Mouse (Mus musculus): ENCODE data around the gene 1700016D06Rik.
"Not testable (repeated sequence)": the region's sequence is repeated elsewhere in the genome, so short reads cannot be mapped to it uniquely, and the experiment has no call there.

The 1700016D06Rik gene

DNA sequence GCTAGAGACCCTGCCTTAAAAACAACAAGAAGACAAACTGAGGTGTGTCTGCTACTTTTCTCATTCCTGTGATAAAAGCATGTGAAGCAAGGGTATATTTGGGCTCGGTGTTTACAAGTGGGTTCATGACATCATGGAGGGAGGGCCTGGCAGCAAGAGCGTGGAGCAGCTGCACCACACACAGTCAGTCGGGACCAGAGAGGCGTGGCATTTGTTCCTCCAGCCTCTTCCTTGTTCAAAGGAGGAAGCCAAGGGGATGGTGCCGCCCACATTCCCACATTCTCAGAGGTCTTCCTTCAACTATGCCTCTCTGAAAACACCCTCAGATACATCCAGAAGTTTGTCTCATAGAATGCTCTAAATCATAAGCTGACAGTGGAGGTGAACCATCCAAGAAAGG is 2.9 kb upstream of the 1700016D06Rik start:
- DNase-seq (ENCODE audit: low read depth, low spot score) = no peak

DNA sequence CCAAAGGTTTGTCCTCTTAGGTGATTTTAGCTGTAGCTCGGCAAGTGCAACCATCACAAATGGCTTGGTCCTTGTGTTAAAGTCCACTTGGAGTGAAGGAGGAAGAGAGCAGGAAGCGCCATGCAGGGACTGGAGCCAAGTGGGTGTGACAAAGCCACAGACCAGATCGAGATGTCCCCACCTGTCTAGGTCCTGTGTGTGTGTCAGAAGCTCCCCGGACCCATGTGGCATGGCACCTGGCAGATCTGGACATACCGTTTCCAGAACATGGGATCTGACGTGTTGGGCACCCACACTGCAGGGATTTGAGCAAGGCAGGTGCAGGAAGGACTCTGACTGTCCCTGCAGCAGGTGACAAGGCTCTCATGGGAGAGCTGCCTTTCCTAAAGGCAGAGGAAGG is 565 bp upstream of the 1700016D06Rik start:
- no peak for DNase-seq (ENCODE audit: low read depth, low spot score)

DNA sequence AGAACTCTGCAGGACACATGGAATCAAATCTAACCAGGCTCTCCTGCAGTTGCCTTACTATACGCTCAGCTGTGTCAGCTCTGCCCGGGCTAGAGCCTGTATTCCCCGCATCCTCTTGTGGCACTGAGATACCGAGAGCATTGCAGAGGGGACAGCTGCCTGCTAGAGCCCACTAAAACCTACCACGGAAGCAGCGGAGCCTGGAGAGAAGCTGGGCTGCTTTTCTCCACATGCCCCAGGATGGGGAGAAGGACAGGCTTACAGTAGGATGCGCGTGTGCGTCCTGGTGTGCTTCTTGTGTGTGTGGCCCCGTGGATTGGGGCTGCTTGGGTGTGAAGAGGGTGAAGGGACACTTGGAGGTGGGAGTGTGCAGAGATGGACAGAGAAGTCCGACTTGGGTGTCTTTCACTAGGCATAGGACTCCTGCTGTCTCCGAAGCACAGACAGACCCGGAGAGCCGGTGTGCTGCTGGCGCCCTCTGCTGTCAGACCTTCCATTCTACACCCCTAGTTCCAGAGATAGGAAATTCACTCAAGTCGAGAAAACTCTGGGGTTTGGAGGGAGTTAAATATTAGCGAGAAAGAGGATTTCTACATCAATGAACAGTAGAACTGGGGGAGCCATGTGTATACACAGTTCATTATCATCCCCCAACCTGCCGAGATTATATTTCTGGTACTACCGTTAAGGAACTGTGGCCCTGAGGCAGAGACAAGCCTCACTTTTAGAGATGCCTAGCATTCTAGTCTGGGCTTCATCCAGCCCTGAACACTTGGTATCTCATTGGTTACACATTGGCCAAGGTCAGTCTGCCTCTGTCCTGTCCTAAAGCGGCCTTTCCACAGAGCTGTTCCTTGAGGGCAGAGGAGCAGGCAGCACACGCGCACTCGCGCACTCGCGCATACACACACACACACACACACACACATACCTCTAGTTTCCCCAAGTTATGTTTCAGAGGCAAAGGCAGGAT is 517 bp downstream of the 1700016D06Rik start:
- DNase-seq (ENCODE audit: low read depth, low spot score) = peak; percentile 56

DNA sequence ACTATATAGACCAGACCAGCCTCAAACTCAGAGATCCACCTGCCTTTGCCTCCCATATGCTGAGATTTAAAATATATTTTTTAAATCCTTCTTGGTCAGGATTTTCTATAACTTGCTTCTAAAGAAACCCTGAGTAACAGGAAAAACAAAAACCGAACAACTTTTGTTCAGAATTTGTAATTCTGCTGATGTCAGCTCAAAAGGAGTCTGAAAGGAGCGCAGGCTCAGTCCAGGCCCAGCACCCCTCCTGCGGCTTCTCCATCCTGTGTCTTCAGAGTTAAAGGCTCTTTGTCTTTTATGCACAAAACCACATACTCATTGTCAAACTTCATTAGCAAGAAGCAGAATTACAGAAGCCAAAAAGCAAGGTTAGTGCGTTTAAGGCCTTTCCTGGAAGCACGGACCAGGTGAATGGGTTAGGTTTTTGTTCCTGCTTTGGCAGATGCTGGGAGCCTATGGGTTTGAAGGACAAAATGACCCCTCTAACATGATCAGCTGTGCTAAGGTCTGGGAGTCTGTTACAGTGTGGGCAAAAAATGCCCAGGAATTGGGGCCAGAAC is 1.3 kb downstream of the 1700016D06Rik start:
- DNase-seq (ENCODE audit: low read depth, low spot score) = no peak

DNA sequence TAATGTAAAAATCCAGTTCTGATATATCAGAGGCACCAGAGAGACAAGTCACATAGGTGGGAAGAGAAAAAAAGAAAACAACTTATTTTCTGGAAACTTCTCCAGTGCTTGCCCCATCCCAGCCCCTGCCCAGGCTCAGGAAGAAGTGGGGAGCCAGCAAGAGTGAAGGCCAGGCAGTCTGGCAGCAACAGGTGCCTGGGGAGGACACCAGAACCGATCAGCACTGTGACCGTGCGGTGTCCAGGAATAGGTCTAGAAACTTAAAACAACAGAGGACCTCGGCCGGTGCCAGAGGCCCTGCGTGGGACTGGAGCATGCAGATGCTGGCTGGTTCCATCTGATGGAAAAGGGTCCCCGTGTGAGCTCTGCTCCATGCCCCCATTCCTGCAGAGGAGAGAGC is 3.4 kb downstream of the 1700016D06Rik start:
- DNase-seq (ENCODE audit: low read depth, low spot score) = no peak

DNA sequence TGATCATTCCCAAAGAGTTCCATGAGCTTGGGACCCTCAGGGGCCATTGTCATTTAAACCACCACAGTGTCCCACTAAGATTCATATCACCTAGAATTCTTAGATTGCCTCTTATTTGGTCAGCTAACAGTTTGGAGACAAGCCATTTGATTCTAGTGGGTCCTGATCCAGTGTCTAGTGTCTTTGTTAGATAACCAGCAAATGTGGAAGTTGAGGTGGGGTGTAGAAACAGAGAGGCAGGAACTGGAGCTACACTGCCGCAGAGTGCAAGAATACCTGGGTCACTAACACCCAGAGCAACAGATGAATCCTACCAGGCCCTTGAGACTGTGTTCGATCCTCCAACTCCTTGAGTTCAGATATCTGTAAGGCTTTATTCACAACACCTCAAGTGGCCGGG is 4.7 kb downstream of the 1700016D06Rik start:
- DNase-seq (ENCODE audit: low read depth, low spot score) = no peak

DNA sequence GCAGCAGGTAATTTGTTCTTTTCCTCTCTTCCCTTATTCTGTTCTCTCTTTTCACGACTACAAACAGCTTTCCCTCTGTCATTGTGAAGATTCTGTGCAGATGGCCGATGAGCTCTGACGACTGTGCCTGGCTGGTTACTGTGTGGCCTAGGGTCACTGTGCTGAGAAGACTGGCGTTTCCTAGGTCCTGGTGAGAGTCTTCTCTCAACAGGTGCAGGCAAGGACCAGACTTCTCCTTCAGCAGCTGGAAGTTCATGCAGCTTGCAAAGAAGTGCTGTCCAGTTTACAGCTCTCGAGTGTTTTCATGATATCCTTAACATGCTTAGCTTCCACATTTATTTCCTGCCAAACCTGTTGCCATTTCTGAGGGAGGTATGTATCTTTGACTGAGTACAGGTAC is 6.9 kb downstream of the 1700016D06Rik start:
- DNase-seq (ENCODE audit: low read depth, low spot score) = no peak

DNA sequence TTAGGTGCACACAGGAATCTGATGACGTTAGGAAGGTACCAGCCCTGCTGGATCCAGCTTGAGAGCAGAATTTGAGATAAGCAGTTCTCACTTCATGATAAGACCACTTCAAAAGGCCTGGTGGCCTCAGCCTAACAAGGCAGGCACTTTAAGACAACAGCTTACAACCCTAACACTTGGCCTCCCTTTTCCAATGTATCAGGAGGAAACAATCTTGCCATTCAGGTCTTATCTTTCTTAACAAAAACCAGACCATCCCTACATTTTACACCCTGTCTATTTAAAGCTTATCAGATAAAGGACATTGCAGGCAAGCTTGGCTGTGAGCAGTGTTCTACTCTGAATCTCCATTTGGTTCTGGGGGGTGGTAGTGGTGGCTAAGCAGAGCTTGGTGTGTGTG is 8.4 kb downstream of the 1700016D06Rik start:
- DNase-seq (ENCODE audit: low read depth, low spot score) = no peak

DNA sequence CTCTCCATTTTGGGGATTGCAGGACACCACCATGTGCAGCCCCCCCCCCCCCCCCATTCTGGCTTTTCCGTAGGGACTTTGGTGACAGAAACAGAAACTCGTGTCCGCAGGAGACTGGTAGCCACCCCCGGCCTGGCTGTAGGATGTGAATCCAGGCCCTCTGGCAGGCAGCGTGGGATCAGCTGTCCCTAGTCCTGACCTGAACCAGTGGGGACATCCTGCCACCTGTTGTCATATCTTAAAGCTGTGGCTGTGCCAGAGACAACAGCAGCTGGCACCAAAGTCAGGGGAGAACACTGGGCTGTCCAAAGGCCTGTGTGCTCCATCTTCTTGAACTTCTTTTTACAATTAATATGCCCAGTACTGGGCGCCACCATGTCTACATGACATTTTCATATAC is 9.1 kb downstream of the 1700016D06Rik start:
- no peak for DNase-seq (ENCODE audit: low read depth, low spot score)

DNA sequence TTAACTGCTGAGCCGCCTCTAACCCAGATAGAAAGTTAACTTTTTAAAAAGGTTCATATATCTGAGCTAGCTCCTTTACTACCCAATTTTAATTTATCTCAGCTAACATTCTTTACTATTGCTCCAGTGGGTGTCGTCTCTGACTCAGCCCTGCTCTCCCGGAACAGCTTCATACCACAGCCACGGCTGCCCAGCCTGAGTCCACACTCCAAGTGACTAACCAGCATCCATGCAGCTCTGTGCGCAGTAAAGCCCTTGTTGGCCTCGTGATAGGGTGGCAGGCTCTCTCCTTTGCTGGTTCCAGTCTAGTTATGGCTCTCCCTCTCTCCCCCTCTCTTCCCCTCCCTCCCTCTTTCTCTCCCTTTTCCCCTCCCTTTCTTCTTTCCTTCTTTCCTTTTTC is 9.6 kb downstream of the 1700016D06Rik start:
- DNase-seq (ENCODE audit: low read depth, low spot score) = no peak

DNA sequence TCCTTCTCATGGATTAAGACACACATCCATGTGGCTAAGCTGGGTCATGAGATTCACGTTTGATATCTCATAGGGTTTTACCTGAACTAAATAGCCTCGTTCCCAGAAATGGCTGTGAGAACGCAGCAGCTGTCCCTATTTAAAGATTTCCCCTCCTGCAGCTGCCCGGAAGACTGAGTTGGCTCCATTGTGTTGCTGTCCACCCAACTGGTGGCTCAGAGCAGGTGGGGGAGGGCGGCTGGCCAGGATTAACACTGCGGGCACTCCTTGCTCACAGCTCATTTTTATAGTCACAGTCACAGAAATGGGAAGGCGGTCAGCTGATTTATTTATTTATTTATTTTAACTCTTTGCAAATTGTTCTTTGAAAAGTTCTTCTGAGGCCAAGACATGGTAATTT is 10.9 kb downstream of the 1700016D06Rik start:
- no peak for DNase-seq (ENCODE audit: low read depth, low spot score)

DNA sequence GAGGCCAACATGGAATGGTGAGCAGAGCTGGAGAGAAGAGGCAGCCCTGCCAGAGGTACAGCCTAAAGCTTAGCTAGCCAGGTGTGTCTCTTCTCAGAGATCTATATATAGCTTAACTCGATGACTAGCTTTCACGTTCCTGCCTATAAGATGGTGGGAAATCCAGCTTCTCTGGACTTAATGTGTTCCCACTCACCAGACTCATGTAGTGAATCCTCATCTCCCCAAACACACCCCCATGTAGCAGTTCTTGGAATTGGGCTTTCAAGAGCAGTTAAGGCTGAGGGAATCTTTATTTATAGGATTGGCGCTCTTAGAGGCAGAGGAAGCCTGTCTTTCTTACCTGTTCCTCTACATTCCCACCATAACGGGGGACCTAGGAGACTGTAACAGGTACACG is 13.6 kb downstream of the 1700016D06Rik start:
- DNase-seq (ENCODE audit: low read depth, low spot score) = no peak

DNA sequence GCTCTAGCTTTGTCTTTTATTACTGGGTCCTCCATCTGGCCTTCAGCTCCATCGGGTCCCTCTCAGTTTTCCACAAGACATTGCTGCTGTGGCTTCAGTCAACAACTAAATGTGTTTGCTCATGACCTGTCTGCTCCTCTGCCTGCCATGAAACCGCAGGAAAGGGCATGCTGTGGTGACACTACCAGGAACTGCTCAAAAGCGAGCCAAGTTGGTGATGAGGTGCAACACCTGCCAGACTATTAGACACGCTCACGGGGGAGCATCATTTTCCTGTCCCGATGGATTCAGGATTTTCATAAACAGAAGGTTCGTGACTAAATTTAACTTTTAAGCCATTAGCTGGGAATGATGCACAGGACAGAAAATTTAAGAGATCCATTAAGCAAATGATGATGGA is 16.3 kb downstream of the 1700016D06Rik start:
- no peak for DNase-seq (ENCODE audit: low read depth, low spot score)

DNA sequence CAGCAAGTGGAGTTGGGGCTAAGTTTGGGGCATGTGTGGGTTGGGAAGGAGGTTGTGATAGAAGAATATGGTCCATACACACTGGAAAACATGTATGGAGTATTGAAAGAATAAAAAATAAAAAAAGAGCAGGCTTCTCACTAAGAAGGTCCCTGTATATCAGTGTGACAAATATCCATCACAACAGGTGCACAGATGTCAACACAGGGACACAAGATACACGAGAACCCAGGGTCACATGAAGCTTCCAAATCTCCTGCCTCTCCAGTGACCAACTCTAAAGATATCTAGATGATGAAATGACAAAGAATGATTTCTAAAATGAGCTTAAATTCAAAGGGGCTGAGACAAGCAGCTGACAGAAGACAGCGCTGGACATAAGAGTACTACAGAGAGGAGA is 32.6 kb downstream of the 1700016D06Rik start:
- no peak for DNase-seq (ENCODE audit: low read depth, low spot score)

DNA sequence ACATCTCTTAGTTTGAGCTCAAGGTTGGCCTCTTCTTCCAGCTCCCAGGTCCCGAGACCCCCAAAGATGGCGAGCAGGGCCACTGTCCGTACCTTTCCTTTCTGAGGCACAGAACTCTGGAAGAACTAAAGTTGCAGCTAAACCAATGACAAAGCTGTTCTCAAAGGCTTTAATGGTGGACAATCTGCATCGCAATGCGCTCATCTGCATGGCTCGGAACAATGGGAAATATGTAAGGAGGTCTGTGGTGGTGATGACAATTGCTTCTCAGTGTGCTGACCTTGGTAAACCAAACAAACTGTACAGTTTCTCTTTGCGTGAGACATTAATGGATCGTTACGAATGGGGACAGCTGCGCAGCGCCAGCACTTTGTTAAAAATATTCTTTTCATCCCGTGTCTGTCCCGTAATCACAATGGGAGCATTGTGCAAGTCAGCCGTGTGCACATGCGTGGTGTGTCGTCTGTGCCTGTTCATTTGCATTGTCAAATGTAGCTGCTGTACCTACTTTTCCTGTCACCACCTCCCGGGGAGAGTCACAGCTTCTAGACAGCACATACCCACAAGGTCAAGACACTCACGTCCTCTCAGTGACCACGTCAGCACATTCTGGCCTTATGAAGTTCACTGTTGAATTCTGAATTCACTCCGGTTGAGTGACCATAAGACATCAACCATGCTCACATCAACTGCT is 34.7 kb downstream of the 1700016D06Rik start:
- not testable (repeated sequence) for DNase-seq (ENCODE audit: low read depth, low spot score)

DNA sequence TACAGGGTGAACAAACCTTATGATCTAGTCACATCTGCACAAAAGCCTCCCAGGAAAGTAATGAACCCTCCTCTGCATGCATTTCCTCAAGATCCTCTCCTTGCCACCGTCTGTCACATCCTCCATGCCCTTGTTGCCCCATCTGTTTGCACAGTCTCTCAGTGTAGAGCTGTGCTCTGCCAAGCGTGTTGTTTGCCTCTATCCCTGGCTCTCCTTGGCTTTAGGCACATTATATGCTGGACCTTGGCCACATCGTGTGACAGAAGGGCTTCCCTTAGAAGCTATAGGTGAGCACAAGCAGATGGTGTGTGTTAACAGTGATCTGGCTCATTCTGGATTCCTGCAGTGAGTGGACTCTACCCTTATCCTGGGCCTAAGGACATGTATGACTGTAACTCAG is 38.9 kb downstream of the 1700016D06Rik start:
- DNase-seq (ENCODE audit: low read depth, low spot score) = no peak

DNA sequence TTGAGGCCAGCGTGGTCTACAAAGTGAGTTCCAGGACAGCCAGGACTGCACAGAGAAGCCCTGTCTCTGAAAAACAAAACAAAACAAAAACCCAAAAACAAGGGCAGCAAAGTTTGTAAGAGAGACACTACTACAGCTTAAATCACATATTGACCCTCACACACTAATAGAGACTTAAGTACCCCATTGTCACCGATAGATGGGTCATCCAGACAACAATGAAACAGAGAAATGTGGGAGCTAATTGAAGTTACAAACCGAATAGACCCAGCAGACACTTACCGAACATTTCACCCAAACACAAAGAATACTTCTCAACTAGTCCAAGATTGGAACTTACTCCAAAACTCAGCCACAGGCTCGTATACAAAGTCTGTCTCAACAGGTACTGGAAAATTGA is 50.8 kb downstream of the 1700016D06Rik start:
- DNase-seq (ENCODE audit: low read depth, low spot score) = no peak

DNA sequence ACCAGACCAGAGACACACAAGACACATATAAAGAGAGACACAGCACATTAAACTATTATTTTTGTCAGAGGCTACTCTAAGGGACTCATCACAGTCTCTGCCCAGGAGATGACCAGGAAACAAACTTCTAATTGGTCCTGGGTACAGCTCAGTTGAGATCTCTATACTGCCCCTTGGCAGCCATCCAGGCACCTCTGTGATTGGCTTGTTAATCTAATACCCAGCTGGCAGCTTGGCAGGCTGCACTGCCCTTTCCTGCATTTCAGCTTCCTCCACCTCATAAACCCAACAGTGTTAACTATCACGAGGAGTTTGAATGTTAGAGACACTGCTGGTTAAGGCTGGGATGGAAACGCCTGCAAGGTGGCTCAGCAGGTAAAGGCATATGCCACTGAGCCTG is 57.7 kb downstream of the 1700016D06Rik start:
- peak; percentile 23 for DNase-seq (ENCODE audit: low read depth, low spot score)

DNA sequence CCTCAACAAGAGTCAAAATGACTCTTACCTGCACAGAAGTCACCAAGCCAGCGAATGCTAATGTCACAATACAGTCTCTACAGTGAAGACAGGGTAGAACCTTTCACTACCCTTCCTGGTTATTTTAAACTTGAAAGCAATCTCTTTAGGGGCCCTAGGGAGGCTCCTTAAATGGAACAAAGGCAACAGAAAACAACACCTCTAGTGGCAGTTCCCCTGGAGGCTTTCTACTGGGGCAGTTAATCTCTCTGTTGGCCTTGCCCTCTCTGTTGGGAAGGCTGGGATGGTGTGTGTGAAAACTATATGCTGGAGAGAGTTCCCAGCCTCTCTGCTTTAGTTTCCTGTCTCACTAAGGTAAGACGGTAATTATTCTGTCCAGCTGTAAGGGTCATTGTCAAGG is 60.3 kb downstream of the 1700016D06Rik start:
- DNase-seq (ENCODE audit: low read depth, low spot score) = no peak

DNA sequence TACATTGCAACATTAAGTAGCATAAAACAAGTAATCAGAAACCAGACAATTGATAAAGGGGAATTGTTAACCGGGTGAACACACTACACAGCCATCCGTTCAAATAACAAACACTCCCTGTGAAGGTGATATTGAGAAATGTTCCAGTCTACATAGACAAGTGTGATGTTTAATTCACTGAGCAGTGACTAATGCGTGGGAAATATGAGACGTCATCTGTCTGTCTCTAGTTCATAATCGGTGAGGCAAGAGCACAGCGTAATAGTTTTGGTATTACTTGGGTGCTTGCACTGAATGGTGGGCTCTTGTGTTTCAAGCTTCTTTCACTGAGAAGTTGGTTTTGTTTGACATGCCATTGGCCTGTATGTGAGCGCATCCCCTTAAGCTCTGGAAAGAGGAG is 63.3 kb downstream of the 1700016D06Rik start:
- no peak for DNase-seq (ENCODE audit: low read depth, low spot score)

DNA sequence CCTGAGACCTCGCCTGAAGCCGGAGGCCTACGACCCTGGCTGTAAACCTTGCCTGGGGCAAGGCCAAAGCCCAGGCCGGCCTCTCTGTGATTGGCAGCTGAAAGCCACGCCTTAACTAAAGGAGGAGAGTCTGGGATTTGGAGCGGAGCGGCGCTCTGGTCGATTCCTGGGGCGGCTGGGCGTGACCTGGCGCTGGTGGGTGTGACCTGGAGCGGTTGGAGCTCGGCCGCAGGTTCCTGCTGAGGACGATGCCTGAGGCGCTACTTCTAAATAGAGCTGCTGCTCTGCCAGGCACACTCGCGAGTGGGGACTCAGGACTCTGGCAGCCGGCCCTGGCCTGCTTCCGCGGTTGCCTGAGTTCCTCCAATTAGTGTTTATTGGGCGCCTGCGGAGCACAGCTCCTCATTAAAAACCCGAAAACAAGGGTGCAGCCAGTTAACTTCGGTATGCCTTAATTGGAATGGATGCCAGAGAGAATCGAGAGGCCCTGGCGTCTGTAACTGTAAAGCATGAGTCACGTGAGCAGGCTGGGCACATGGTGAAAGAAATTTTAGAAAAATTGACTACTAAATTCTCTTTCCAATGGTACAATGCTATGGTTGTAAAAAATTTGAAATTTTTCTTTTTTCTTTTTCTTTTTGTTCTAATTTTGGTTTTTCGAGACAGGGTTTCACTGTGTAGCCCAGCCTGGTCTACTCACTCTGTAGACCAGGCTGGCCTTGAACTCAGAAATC is 64.4 kb downstream of the 1700016D06Rik start:
- DNase-seq (ENCODE audit: low read depth, low spot score) = peak; percentile 68

DNA sequence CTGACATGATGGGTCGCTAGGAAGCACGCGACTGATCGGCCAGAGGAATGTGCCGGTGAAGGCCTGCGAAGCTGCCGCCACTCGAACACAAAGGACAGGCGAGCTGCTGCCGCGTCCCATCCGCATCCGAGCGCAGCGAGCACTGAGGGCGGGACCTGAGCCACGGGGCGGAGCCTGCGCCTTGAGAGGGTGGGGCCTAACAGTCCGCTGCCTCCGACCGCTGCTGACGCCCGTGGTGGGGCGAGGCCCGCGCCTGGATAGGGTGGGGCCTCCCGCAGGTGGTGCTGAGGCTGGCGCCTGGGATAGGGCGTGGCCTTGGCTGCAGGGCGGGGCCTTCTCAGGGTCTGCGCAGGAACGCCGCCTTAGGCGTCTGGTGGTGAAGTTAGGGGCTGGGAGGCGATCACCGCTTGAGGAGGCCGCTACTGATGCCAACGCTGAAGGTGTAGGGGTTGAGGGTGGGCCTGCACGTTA is 65.2 kb downstream of the 1700016D06Rik start, which contains the start of gene Ankrd10:
Gene Ankrd10, minus strand, starts transcription at position 147 of the 471 bp plus-strand sequence.
- peak; percentile 87 for DNase-seq (ENCODE audit: low read depth, low spot score)
